Mouse (Mus musculus) kidney, embryonic 16.5 days (tissue): ENCODE measurements around the gene Hbs1l. TPM values are rescaled to one million over a fixed set of nuclear protein-coding genes. Genes with fewer than 3 reads are reported as not detected.

ENCODE experiments used
- ATAC-seq: fragments of 200-750 bp; cut with Nextera tagmentation; 2 replicates; pipeline ENCODE4 v1.8.0; 2017; ENCODE audit warnings: moderate TSS enrichment; ENCODE audit not compliant: low FRiP score, low TSS enrichment
- H3K27ac ChIP-seq: fragments of 300-500 bp; sonication (generic); 2 replicates; pipeline ENCODE4 v1.5.1; 2014; ENCODE audit warnings: low read length
- H3K27me3 ChIP-seq: fragments of 300-500 bp; sonication (generic); 2 replicates; pipeline ENCODE4 v1.6.1; 2014; ENCODE audit warnings: low read length, control low read depth, mixed read lengths; ENCODE audit not compliant: insufficient read depth
- H3K36me3 ChIP-seq: fragments of 300-500 bp; sonication (generic); 2 replicates; pipeline ENCODE4 v1.6.1; 2014; ENCODE audit warnings: low read length, control low read depth, mixed read lengths; ENCODE audit not compliant: insufficient read depth
- H3K4me1 ChIP-seq: fragments of 300-500 bp; sonication (generic); 2 replicates; pipeline ENCODE4 v1.6.1; 2014; ENCODE audit warnings: low read length, control low read depth, mixed read lengths; ENCODE audit not compliant: insufficient read depth
- H3K4me2 ChIP-seq: fragments of 300-500 bp; sonication (generic); replicated peaks from 2 replicates; pipeline ENCODE4 v1.6.1; 2014; ENCODE audit warnings: low read depth, low read length
- H3K4me3 ChIP-seq: fragments of 300-500 bp; sonication (generic); 2 replicates; pipeline ENCODE4 v1.5.1; 2014; ENCODE audit warnings: mild to moderate bottlenecking, low read length
- H3K9ac ChIP-seq: fragments of 300-500 bp; sonication (generic); replicated peaks from 2 replicates; pipeline ENCODE4 v1.6.1; 2014; ENCODE audit warnings: low read length
- H3K9me3 ChIP-seq: fragments of 300-500 bp; sonication (generic); 2 replicates; pipeline ENCODE4 v1.6.1; 2016; ENCODE audit warnings: low read length, control low read depth
- WGBS: fragments of 180-500 bp; shearing (Covaris S2); extraction: QIAGEN DNeasy Blood & Tissue Kit; methylation state at CpG from one replicate; pipeline ENCODE4 v1.1.7; 2014; 5-methylcytosine and 5-hydroxymethylcytosine counted together
- polyA plus RNA-seq: library from polyadenylated mRNA; unstranded; fragments of >200 nt; fragmentation: Nextera tagmentation; extraction: Ambion mirVana; gene quantifications from 2 replicates; pipeline ENCODE4 v1.2.1, GENCODE M21; 2015

Gene Hbs1l
- polyA plus RNA-seq, 1 experiment from 2014 or later = 99.9 TPM

GRCm38 (mm10) chr10:21268786-21269410 is 26.9 kb upstream of the Hbs1l start:
- Histone ChIP-seq H3K4me1 (no peaks in the 10 kb centered on the region), H3K27ac (no peak overlapping the region), H3K36me3 (no peaks in the 10 kb centered on the region), H3K4me3 (no peak overlapping the region), H3K4me2 (no peak overlapping the region), H3K27me3 (no peaks in the 10 kb centered on the region), H3K9ac (no peak overlapping the region), H3K9me3 (no peaks in the 10 kb centered on the region)
- WGBS = 73% methylated on average over 6 of the region's 6 CpGs
- no peak for ATAC-seq

GRCm38 (mm10) chr10:21269920-21270319 is 25.9 kb upstream of the Hbs1l start:
- no peaks in the 10 kb centered on the region for H3K9me3 ChIP-seq
- H3K4me1 ChIP-seq = no peaks in the 10 kb centered on the region
- 85% methylated on average over 2 of the region's 2 CpGs for WGBS
- H3K9ac ChIP-seq = no peak overlapping the region
- H3K4me2 ChIP-seq = no peak overlapping the region
- no peaks in the 10 kb centered on the region for H3K36me3 ChIP-seq
- H3K4me3 ChIP-seq = no peak overlapping the region
- no peaks in the 10 kb centered on the region for H3K27me3 ChIP-seq
- ATAC-seq = no peak
- H3K27ac ChIP-seq = no peak overlapping the region

GRCm38 (mm10) chr10:21270905-21271304 is 24.9 kb upstream of the Hbs1l start:
- H3K36me3 ChIP-seq = no peaks in the 10 kb centered on the region
- no peak for ATAC-seq

GRCm38 (mm10) chr10:21271310-21271709 is 24.5 kb upstream of the Hbs1l start:
- ATAC-seq = no peak
- Histone ChIP-seq H3K27me3 (no peaks in the 10 kb centered on the region), H3K4me1 (no peaks in the 10 kb centered on the region)

More at GRCm38 (mm10) chr10:21270905-21271304, 24.9 kb upstream of the Hbs1l start:
- Histone ChIP-seq H3K27me3 (no peaks in the 10 kb centered on the region), H3K9ac (no peak overlapping the region), H3K4me2 (no peak overlapping the region), H3K9me3 (no peaks in the 10 kb centered on the region), H3K4me3 (no peak overlapping the region), H3K27ac (no peak overlapping the region), H3K4me1 (no peaks in the 10 kb centered on the region)
- 85% methylated on average over 5 of the region's 5 CpGs for WGBS

GRCm38 (mm10) chr10:21271785-21272184 is 24.0 kb upstream of the Hbs1l start:
- Histone ChIP-seq H3K4me1 (no peaks in the 10 kb centered on the region), H3K4me3 (no peak overlapping the region), H3K9me3 (no peaks in the 10 kb centered on the region), H3K27ac (no peak overlapping the region), H3K4me2 (no peak overlapping the region), H3K9ac (no peak overlapping the region), H3K36me3 (no peaks in the 10 kb centered on the region), H3K27me3 (no peaks in the 10 kb centered on the region)
- ATAC-seq = no peak
- WGBS = 77% methylated on average over 6 of the region's 6 CpGs

More at GRCm38 (mm10) chr10:21271310-21271709, 24.5 kb upstream of the Hbs1l start:
- Histone ChIP-seq H3K4me2 (no peak overlapping the region), H3K27ac (no peak overlapping the region), H3K9ac (no peak overlapping the region), H3K4me3 (no peak overlapping the region), H3K36me3 (no peaks in the 10 kb centered on the region), H3K9me3 (no peaks in the 10 kb centered on the region)
- WGBS = 94% methylated on average over 2 of the region's 2 CpGs

- WGBS = 63% methylated on average over 10 of the region's 10 CpGs
- Histone ChIP-seq H3K27ac (no peak overlapping the region), H3K9ac (no peak overlapping the region), H3K27me3 (no peaks in the 10 kb centered on the region), H3K4me2 (no peak overlapping the region), H3K4me1 (no peaks in the 10 kb centered on the region), H3K36me3 (no peaks in the 10 kb centered on the region), H3K9me3 (no peaks in the 10 kb centered on the region), H3K4me3 (no peak overlapping the region)
- ATAC-seq = no peak
These were observed 8.3 kb upstream of the Hbs1l start for GRCm38 (mm10) chr10:21287243-21288127.

GRCm38 (mm10) chr10:21291228-21291627 is 4.6 kb upstream of the Hbs1l start:
- ATAC-seq = no peak
- Histone ChIP-seq H3K27ac (no peak overlapping the region), H3K9me3 (no peaks in the 10 kb centered on the region), H3K4me2 (no peak overlapping the region), H3K4me1 (no peaks in the 10 kb centered on the region), H3K9ac (no peak overlapping the region), H3K36me3 (no peaks in the 10 kb centered on the region), H3K27me3 (no peaks in the 10 kb centered on the region), H3K4me3 (no peak overlapping the region)
- 59% methylated on average over 4 of the region's 4 CpGs for WGBS

- H3K9ac ChIP-seq = no peak overlapping the region
These were observed 1.6 kb upstream of the Hbs1l start for GRCm38 (mm10) chr10:21294217-21294616.

GRCm38 (mm10) chr10:21295397-21295758 is 401 bp upstream of the Hbs1l start:
- Histone ChIP-seq H3K9ac (peak overlapping the region; percentile 86), H3K27ac (no peak overlapping the region)
- ATAC-seq = peak; percentile 57; the same call in 1 of the 2 replicates

More at GRCm38 (mm10) chr10:21294217-21294616, 1.6 kb upstream of the Hbs1l start:
- Histone ChIP-seq H3K4me3 (no peak overlapping the region), H3K27me3 (no peaks in the 10 kb centered on the region), H3K4me2 (no peak overlapping the region), H3K36me3 (no peaks in the 10 kb centered on the region), H3K9me3 (no peaks in the 10 kb centered on the region), H3K27ac (no peak overlapping the region), H3K4me1 (peaks cover 20% of the 10 kb centered on the region)
- ATAC-seq = no peak
- WGBS = 78% methylated on average over 2 of the region's 2 CpGs

GRCm38 (mm10) chr10:21298972-21299371 is 3.2 kb downstream of the Hbs1l start:
- 86% methylated on average over 2 of the region's 2 CpGs for WGBS
- ATAC-seq = no peak
- H3K27ac ChIP-seq = no peak overlapping the region
- H3K9me3 ChIP-seq = no peaks in the 10 kb centered on the region
- no peak overlapping the region for H3K4me3 ChIP-seq
- peaks cover 16% of the 10 kb centered on the region for H3K36me3 ChIP-seq
- H3K9ac ChIP-seq = no peak overlapping the region
- no peaks in the 10 kb centered on the region for H3K27me3 ChIP-seq
- no peak overlapping the region for H3K4me2 ChIP-seq
- H3K4me1 ChIP-seq = peaks cover 20% of the 10 kb centered on the region

More at GRCm38 (mm10) chr10:21295397-21295758, 401 bp upstream of the Hbs1l start:
- peak overlapping the region; percentile 83 for H3K4me3 ChIP-seq
- H3K9me3 ChIP-seq = no peaks in the 10 kb centered on the region
- H3K27me3 ChIP-seq = no peaks in the 10 kb centered on the region
- peak overlapping the region; percentile 48 for H3K4me2 ChIP-seq
- peaks cover 20% of the 10 kb centered on the region for H3K4me1 ChIP-seq
- H3K36me3 ChIP-seq = peaks cover 6% of the 10 kb centered on the region; the same call in 1 of the 2 replicates
- WGBS = 41% methylated on average over 4 of the region's 4 CpGs
